Mouse (Mus musculus) testis, adult 2 months (tissue): ENCODE data around the gene Col5a1. TPM values are rescaled to one million over a fixed set of nuclear protein-coding genes. Genes with fewer than 3 reads are reported as not detected.

Experiments
- H3K27ac ChIP-seq: fragments of 200-500 bp; 2 replicates; pipeline ENCODE4 v1.5.1; 2012; ENCODE audit warnings: low read depth, low read length; ENCODE audit not compliant: control insufficient read depth, insufficient read depth
- H3K27me3 ChIP-seq: fragments of 200-500 bp; 2 replicates; pipeline ENCODE4 v1.6.1; 2012; ENCODE audit warnings: mild to moderate bottlenecking, low read length, moderate library complexity; ENCODE audit not compliant: control insufficient read depth, insufficient read depth
- H3K36me3 ChIP-seq: fragments of 200-500 bp; 2 replicates; pipeline ENCODE4 v1.6.1; 2012; ENCODE audit warnings: mild to moderate bottlenecking, low read length; ENCODE audit not compliant: control insufficient read depth, insufficient read depth
- H3K4me1 ChIP-seq: fragments of 200-500 bp; 2 replicates; pipeline ENCODE4 v1.6.1; 2012; ENCODE audit warnings: low read length; ENCODE audit not compliant: control insufficient read depth, insufficient read depth
- H3K4me3 ChIP-seq: fragments of 200-500 bp; 2 replicates; pipeline ENCODE4 v1.5.1; 2012; ENCODE audit warnings: low read depth, mild to moderate bottlenecking, low read length, moderate library complexity, mixed read lengths; ENCODE audit not compliant: control insufficient read depth
- CTCF ChIP-seq: fragments of 200-500 bp; IDR thresholded peaks from 2 replicates; pipeline ENCODE4 v1.5.1; 2012; ENCODE audit warnings: low read depth, mild to moderate bottlenecking, inconsistent platforms, low read length, moderate library complexity; ENCODE audit not compliant: control insufficient read depth, insufficient read depth, insufficient replicate concordance
- POLR2A ChIP-seq: fragments of 200-500 bp; IDR thresholded peaks from 2 replicates; pipeline ENCODE4 v1.6.1; 2012; ENCODE audit warnings: low read depth, mild to moderate bottlenecking, inconsistent platforms, low read length, moderate library complexity; ENCODE audit not compliant: control insufficient read depth
- polyA plus RNA-seq: library from polyadenylated mRNA; depleted of rRNA; stranded (reverse); fragments of >200 nt; gene quantifications from 2 replicates; pipeline ENCODE4 v1.2.3, GENCODE M21; 2012

The Col5a1 gene
- polyA plus RNA-seq, 1 experiment: 14.2 TPM

GRCm38 (mm10) chr2:28031860-28032259, 145.6 kb downstream of the Col5a1 start:
- TF ChIP-seq CTCF: no peak
- TF ChIP-seq POLR2A: no peak
- Histone ChIP-seq H3K4me3 (no peak overlapping the region), H3K36me3 (no peaks in the 10 kb centered on the region)

GRCm38 (mm10) chr2:28032469-28032868, 146.2 kb downstream of the Col5a1 start:
- Histone ChIP-seq H3K4me3 (no peak overlapping the region), H3K36me3 (no peaks in the 10 kb centered on the region)
- TF ChIP-seq POLR2A (no peak), CTCF (no peak)

More at GRCm38 (mm10) chr2:28031860-28032259, 145.6 kb downstream of the Col5a1 start:
- no peaks in the 10 kb centered on the region for H3K27me3 ChIP-seq
- no peak overlapping the region for H3K27ac ChIP-seq
- no peaks in the 10 kb centered on the region for H3K4me1 ChIP-seq

GRCm38 (mm10) chr2:28034011-28034710, 147.9 kb downstream of the Col5a1 start:
- no peaks in the 10 kb centered on the region for H3K27me3 ChIP-seq
- no peaks in the 10 kb centered on the region for H3K4me1 ChIP-seq
- H3K4me3 ChIP-seq: no peak overlapping the region
- no peak overlapping the region for H3K27ac ChIP-seq
- TF ChIP-seq POLR2A (no peak), CTCF (no peak)
- H3K36me3 ChIP-seq: no peaks in the 10 kb centered on the region

More at GRCm38 (mm10) chr2:28032469-28032868, 146.2 kb downstream of the Col5a1 start:
- Histone ChIP-seq H3K27me3 (no peaks in the 10 kb centered on the region), H3K4me1 (no peaks in the 10 kb centered on the region), H3K27ac (no peak overlapping the region)

GRCm38 (mm10) chr2:28036788-28037187, 150.6 kb downstream of the Col5a1 start:
- TF ChIP-seq CTCF: no peak
- no peak for TF ChIP-seq POLR2A
- H3K36me3 ChIP-seq: no peaks in the 10 kb centered on the region
- no peaks in the 10 kb centered on the region for H3K27me3 ChIP-seq
- H3K4me1 ChIP-seq: no peaks in the 10 kb centered on the region
- H3K27ac ChIP-seq: no peak overlapping the region
- no peak overlapping the region for H3K4me3 ChIP-seq

GRCm38 (mm10) chr2:28037505-28038390, 151.5 kb downstream of the Col5a1 start:
- H3K27ac ChIP-seq: no peak overlapping the region
- H3K36me3 ChIP-seq: no peaks in the 10 kb centered on the region
- no peak overlapping the region for H3K4me3 ChIP-seq
- TF ChIP-seq CTCF (no peak), POLR2A (no peak)
- no peaks in the 10 kb centered on the region for H3K4me1 ChIP-seq
- H3K27me3 ChIP-seq: no peaks in the 10 kb centered on the region

- no peaks in the 10 kb centered on the region for H3K4me1 ChIP-seq
- no peak overlapping the region for H3K27ac ChIP-seq
- no peaks in the 10 kb centered on the region for H3K27me3 ChIP-seq
- no peak overlapping the region for H3K4me3 ChIP-seq
- H3K36me3 ChIP-seq: no peaks in the 10 kb centered on the region
- TF ChIP-seq POLR2A: no peak
- no peak for TF ChIP-seq CTCF
Measured at GRCm38 (mm10) chr2:28038391-28039096, 152.3 kb downstream of the Col5a1 start.

GRCm38 (mm10) chr2:28039647-28040325, 153.6 kb downstream of the Col5a1 start:
- no peak for TF ChIP-seq POLR2A
- TF ChIP-seq CTCF: no peak
- Histone ChIP-seq H3K4me3 (no peak overlapping the region), H3K36me3 (no peaks in the 10 kb centered on the region), H3K27ac (no peak overlapping the region), H3K4me1 (no peaks in the 10 kb centered on the region), H3K27me3 (no peaks in the 10 kb centered on the region)
